Mouse (Mus musculus): ENCODE measurements around the gene Bicc1.

DNA sequence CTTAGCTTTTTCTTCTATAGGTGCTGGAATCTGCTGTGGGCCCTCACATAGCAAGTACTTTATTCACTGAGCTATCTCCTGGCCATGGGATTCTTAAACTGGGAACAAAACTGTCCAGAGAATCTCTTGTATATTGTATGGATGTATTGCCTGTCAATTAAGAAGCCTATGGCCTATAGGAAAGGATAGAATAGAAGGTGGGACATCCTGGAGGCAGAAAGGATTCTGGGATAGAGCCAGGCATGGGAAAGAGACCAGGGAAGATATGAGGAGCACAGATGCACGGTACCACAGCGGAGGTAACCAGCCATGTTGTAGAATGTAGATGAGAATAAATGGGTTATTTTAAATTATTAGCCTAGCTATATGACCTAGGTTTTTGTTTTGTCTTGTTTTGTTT lies 42.0 kb upstream of the Bicc1 start:
- TF ChIP-seq POLR2A (IDR thresholded peaks at IDR 0.05; ENCODE audit: low read depth, low read length) (no peak), CTCF (IDR thresholded peaks at IDR 0.05; ENCODE audit: extremely low read depth, insufficient read length, insufficient replicate concordance, low read depth, low read length) (no peak)
